Mouse (Mus musculus) stomach, postnatal 0 days (tissue): Measurements from ENCODE around the gene Wdr72. TPM values are rescaled to one million over a fixed set of nuclear protein-coding genes. Genes with fewer than 3 reads are reported as not detected.

Experiments used
- ATAC-seq: fragments of 200-750 bp; cut with Nextera tagmentation; 2 replicates; pipeline ENCODE4 v1.8.0; 2017; ENCODE audit not compliant: low FRiP score, low TSS enrichment
- DNase-seq: peaks from one replicate; pipeline ENCODE4 v3.0.0-alpha.2; 2016; ENCODE audit warnings: low spot score
- H3K27ac ChIP-seq: fragments of 300-500 bp; sonication (generic); replicated peaks from 2 replicates; pipeline ENCODE4 v1.5.1; 2014; ENCODE audit warnings: mild to moderate bottlenecking, control low read depth
- H3K27me3 ChIP-seq: fragments of 300-500 bp; sonication (generic); 2 replicates; pipeline ENCODE4 v1.6.1; 2014; ENCODE audit warnings: low read length; ENCODE audit not compliant: control insufficient read depth, insufficient read depth
- H3K36me3 ChIP-seq: fragments of 300-500 bp; sonication (generic); 2 replicates; pipeline ENCODE4 v1.6.1; 2014; ENCODE audit warnings: low read length, mixed read lengths; ENCODE audit not compliant: control insufficient read depth, insufficient read depth
- H3K4me1 ChIP-seq: fragments of 300-500 bp; sonication (generic); replicated peaks from 2 replicates; pipeline ENCODE4 v1.6.1; 2014; ENCODE audit warnings: antibody characterized with exemption; ENCODE audit not compliant: control insufficient read depth, insufficient read depth
- H3K4me2 ChIP-seq: fragments of 300-500 bp; sonication (generic); replicated peaks from 2 replicates; pipeline ENCODE4 v1.6.1; 2014; ENCODE audit warnings: low read depth, mild to moderate bottlenecking, control low read depth, moderate library complexity
- H3K4me3 ChIP-seq: fragments of 300-500 bp; sonication (generic); 2 replicates; pipeline ENCODE4 v1.5.1; 2014; ENCODE audit warnings: low read depth, low read length, control low read depth
- H3K9ac ChIP-seq: fragments of 300-500 bp; sonication (generic); 2 replicates; pipeline ENCODE4 v1.6.1; 2014; ENCODE audit warnings: mild to moderate bottlenecking, low read length, control low read depth, mixed read lengths
- H3K9me3 ChIP-seq: fragments of 300-500 bp; sonication (generic); 2 replicates; pipeline ENCODE4 v1.6.1; 2016; ENCODE audit warnings: low read length; ENCODE audit not compliant: control insufficient read depth
- CTCF ChIP-seq: IDR thresholded peaks from 2 replicates; pipeline ENCODE4 v1.5.1; 2016; ENCODE audit warnings: antibody characterized with exemption, low read depth, mild to moderate bottlenecking, moderate library complexity
- EP300 ChIP-seq: optimal IDR thresholded peaks from 2 replicates; pipeline ENCODE3; 2016; ENCODE audit warnings: antibody characterized with exemption
- WGBS: fragments of 180-500 bp; shearing (Covaris S2); extraction: QIAGEN DNeasy Blood & Tissue Kit; methylation state at CpG from one replicate; pipeline ENCODE4 v1.1.7; 2014; 5-methylcytosine and 5-hydroxymethylcytosine counted together
- polyA plus RNA-seq: library from polyadenylated mRNA; unstranded; fragments of >200 nt; fragmentation: Nextera tagmentation; extraction: Ambion mirVana; gene quantifications from 2 replicates; pipeline ENCODE4 v1.2.1, GENCODE M21; 2015

The Wdr72 gene
- polyA plus RNA-seq, 1 experiment from 2014 or later: 0.85 TPM

GRCm38 (mm10) chr9:74248084-74248483 lies 137.9 kb downstream of the Wdr72 start:
- WGBS: 66% methylated on average over 4 of the region's 4 CpGs

GRCm38 (mm10) chr9:74249486-74249885 lies 139.3 kb downstream of the Wdr72 start:
- H3K27me3 ChIP-seq: no peaks in the 10 kb centered on the region
- ATAC-seq (no peak), DNase-seq (no peak)
- no peaks in the 10 kb centered on the region for H3K4me1 ChIP-seq
- 61% methylated on average over 1 of the region's 1 CpGs for WGBS
- no peaks in the 10 kb centered on the region for H3K36me3 ChIP-seq
- no peak overlapping the region for H3K4me2 ChIP-seq
- H3K9ac ChIP-seq: no peak overlapping the region
- TF ChIP-seq CTCF (no peak), EP300 (no peak)
- H3K9me3 ChIP-seq: no peaks in the 10 kb centered on the region
- no peak overlapping the region for H3K27ac ChIP-seq
- H3K4me3 ChIP-seq: no peak overlapping the region

More at GRCm38 (mm10) chr9:74248084-74248483, 137.9 kb downstream of the Wdr72 start:
- H3K4me2 ChIP-seq: no peak overlapping the region
- no peaks in the 10 kb centered on the region for H3K36me3 ChIP-seq
- H3K4me1 ChIP-seq: no peaks in the 10 kb centered on the region
- no peak overlapping the region for H3K27ac ChIP-seq
- H3K4me3 ChIP-seq: no peak overlapping the region
- H3K9ac ChIP-seq: no peak overlapping the region
- no peak for TF ChIP-seq CTCF
- no peak for TF ChIP-seq EP300
- H3K27me3 ChIP-seq: no peaks in the 10 kb centered on the region
- DNase-seq: no peak
- H3K9me3 ChIP-seq: no peaks in the 10 kb centered on the region
- ATAC-seq: no peak

GRCm38 (mm10) chr9:74250522-74250921 lies 140.4 kb downstream of the Wdr72 start:
- 70% methylated on average over 1 of the region's 1 CpGs for WGBS
- no peak for TF ChIP-seq CTCF
- no peak for TF ChIP-seq EP300

GRCm38 (mm10) chr9:74258389-74258788 lies 148.2 kb downstream of the Wdr72 start:
- Histone ChIP-seq H3K36me3 (no peaks in the 10 kb centered on the region), H3K27ac (no peak overlapping the region), H3K4me1 (no peaks in the 10 kb centered on the region), H3K27me3 (no peaks in the 10 kb centered on the region), H3K9ac (no peak overlapping the region), H3K4me3 (no peak overlapping the region), H3K9me3 (no peaks in the 10 kb centered on the region), H3K4me2 (no peak overlapping the region)
- DNase-seq: no peak
- ATAC-seq: no peak
- WGBS: 54% methylated on average over 4 of the region's 4 CpGs
- no peak for TF ChIP-seq CTCF
- TF ChIP-seq EP300: no peak

More at GRCm38 (mm10) chr9:74250522-74250921, 140.4 kb downstream of the Wdr72 start:
- no peak for ATAC-seq
- Histone ChIP-seq H3K27me3 (no peaks in the 10 kb centered on the region), H3K9ac (no peak overlapping the region), H3K4me3 (no peak overlapping the region), H3K36me3 (no peaks in the 10 kb centered on the region), H3K4me1 (no peaks in the 10 kb centered on the region), H3K4me2 (no peak overlapping the region), H3K9me3 (no peaks in the 10 kb centered on the region), H3K27ac (no peak overlapping the region)
- no peak for DNase-seq

GRCm38 (mm10) chr9:74277752-74278385 lies 167.7 kb downstream of the Wdr72 start:
- DNase-seq (no peak), ATAC-seq (no peak)
- Histone ChIP-seq H3K9me3 (no peaks in the 10 kb centered on the region), H3K4me2 (no peak overlapping the region), H3K27me3 (no peaks in the 10 kb centered on the region), H3K36me3 (no peaks in the 10 kb centered on the region), H3K9ac (no peak overlapping the region), H3K4me3 (no peak overlapping the region), H3K4me1 (no peaks in the 10 kb centered on the region), H3K27ac (no peak overlapping the region)
- WGBS: 46% methylated on average over 14 of the region's 14 CpGs
- TF ChIP-seq CTCF (no peak), EP300 (no peak)

GRCm38 (mm10) chr9:74282072-74282471 lies 171.9 kb downstream of the Wdr72 start:
- H3K27me3 ChIP-seq: no peaks in the 10 kb centered on the region
- ATAC-seq (no peak), DNase-seq (no peak)
- no peaks in the 10 kb centered on the region for H3K36me3 ChIP-seq
- 0 out of 2 replicates have a peak, but pooled peaks cover 2% of the 10 kb centered on the region for H3K4me1 ChIP-seq
- no peak overlapping the region for H3K4me3 ChIP-seq
- 54% methylated on average over 3 of the region's 3 CpGs for WGBS
- no peak overlapping the region for H3K27ac ChIP-seq
- no peak overlapping the region for H3K4me2 ChIP-seq
- no peak overlapping the region for H3K9ac ChIP-seq
- TF ChIP-seq EP300 (no peak), CTCF (no peak)
- H3K9me3 ChIP-seq: no peaks in the 10 kb centered on the region
